Comparison of ENCODE assay signal across 9 mouse cellular contexts in genomic region chr7:51913292-51914050, GRCm38 (mm10). TPM values are rescaled to one million over a fixed set of nuclear protein-coding genes. Genes with fewer than 3 reads are reported as not detected.
A peak's percentile ranks its signal among the peaks of the same experiment; 100 is the strongest.
DNase-seq lines count a peak whose midpoint lies in the region; ATAC-seq and TF ChIP-seq lines count a peak whose summit lies in the region.
"Had no signal": no experiment of that assay in that cellular context is flagged by ENCODE, and none has a peak within 500 bp of the region (broad histone marks: within the 10 kb centered on the region; RNA-seq: fewer than 3 reads in every experiment).

No protein-coding gene starts in this region.

- H3K9me3 ChIP-seq in limb, embryonic 13.5 days: no peaks in the 10 kb centered on the region

- H3K4me1 ChIP-seq in kidney, adult 2 months (ENCODE audit: control insufficient read depth, insufficient read depth, low read length): no peaks in the 10 kb centered on the region; the same call in 1 of the 2 replicates
- peaks cover 28% of the 10 kb centered on the region for H3K4me1 ChIP-seq in limb, embryonic 13.5 days

- no peak for TF ChIP-seq POLR2A in kidney, adult 2 months (IDR thresholded peaks at IDR 0.05; ENCODE audit: low read depth, low read length)

- H3K4me2 ChIP-seq in limb, embryonic 13.5 days (replicated peaks): peak overlapping the region; percentile 40; the same call in 1 of the 2 replicates

- no peaks in the 10 kb centered on the region for H3K27me3 ChIP-seq in kidney, adult 2 months (replicated peaks; ENCODE audit: control insufficient read depth, insufficient read depth, low read length)
- no peaks in the 10 kb centered on the region for H3K27me3 ChIP-seq in limb, embryonic 13.5 days

- H3K4me3 ChIP-seq in kidney, adult 2 months (ENCODE audit: insufficient read depth, low read depth, low read length): no peak overlapping the region
- H3K4me3 ChIP-seq in limb, embryonic 13.5 days: no peak overlapping the region

- H3K27ac ChIP-seq in kidney, adult 2 months (ENCODE audit: insufficient read depth, low read depth, low read length): peak overlapping the region; percentile 78
- H3K27ac ChIP-seq in limb, embryonic 13.5 days: peak overlapping the region; percentile 92

- peak overlapping the region; percentile 21; the same call in 1 of the 2 replicates for H3K9ac ChIP-seq in limb, embryonic 13.5 days

- WGBS in kidney, adult 2 months: 72% methylated on average over 3 of the region's 3 CpGs
- 38% methylated on average over 3 of the region's 3 CpGs for WGBS in limb, embryonic 13.5 days

- no peak for TF ChIP-seq CTCF in kidney, adult 2 months (conservative IDR thresholded peaks at IDR 0.05; ENCODE audit: insufficient read depth, insufficient read length, low read depth, low read length)

- DNase-seq in kidney, adult 2 months: peak; percentile 31
- DNase-seq in kidney, postnatal 25 days: no peak
- peak; percentile 66 for DNase-seq in brain, adult 2 months (ENCODE audit: low read depth, low spot score)
- DNase-seq in heart, adult 8-10 months (ENCODE audit: low spot score): peak; percentile 75
- no peak for DNase-seq in urinary bladder, postnatal 4 days (ENCODE audit: low spot score in 2 of 2)
- DNase-seq in adrenal gland, adult 18-20 months (ENCODE audit: low spot score in 2 of 2): no peak
- DNase-seq: left cerebral cortex, postnatal 4 days had no signal

- peak; percentile 93 for ATAC-seq in limb, embryonic 13.5 days (ENCODE audit: low FRiP score, low read depth)
- no peak for ATAC-seq in granulocyte monocyte progenitor cell, adult 5-6 weeks (replicated peaks; ENCODE audit: poor library complexity, severe bottlenecking)

- H3K36me3 ChIP-seq in kidney, adult 2 months (ENCODE audit: control insufficient read depth, insufficient read depth, low read length): no peaks in the 10 kb centered on the region
- peaks cover 8% of the 10 kb centered on the region for H3K36me3 ChIP-seq in limb, embryonic 13.5 days

RNA-seq across cellular contexts. Expression of gene Fancf, which starts 51.4 kb away (rescaled TPM):
- 4.0 and 6.6 TPM in 2 replicates for polyA plus RNA-seq in kidney, adult 2 months (2012; rRNA removed)
- total RNA-seq in heart, adult 8-10 months (2022): 1 to 10 TPM; 1.1 to 2.3 (median 1.9) TPM
- 13.5 and 15.0 TPM in 2 replicates for polyA plus RNA-seq in limb, embryonic 13.5 days (2015; fragmentation: Nextera tagmentation; extraction: Ambion mirVana)
- 7.8 and 12.7 TPM in 2 replicates for total RNA-seq in granulocyte monocyte progenitor cell, adult 5-6 weeks (2014; fragmentation: Nextera tagmentation)
- total RNA-seq in granulocyte monocyte progenitor cell, adult 5-6 weeks (2017): 10.7 and 11.8 TPM in 2 replicates
- 1 to 10 TPM; 8.1 to 9.5 TPM for total RNA-seq in adrenal gland, adult 18-20 months (2021)

RNA-seq across cellular contexts. Expression of gene Gas2, which starts 51.7 kb away (rescaled TPM):
- 102 and 120 TPM in 2 replicates for polyA plus RNA-seq in kidney, adult 2 months (2012; rRNA removed)
- 1 to 10 TPM; 3.2 to 4.7 (median 4.4) TPM for total RNA-seq in heart, adult 8-10 months (2022)
- 319 and 338 TPM in 2 replicates for polyA plus RNA-seq in limb, embryonic 13.5 days (2015; fragmentation: Nextera tagmentation; extraction: Ambion mirVana)
- total RNA-seq in granulocyte monocyte progenitor cell, adult 5-6 weeks (2014; fragmentation: Nextera tagmentation): 2.9 and 6.8 TPM in 2 replicates
- 7.6 and 8.4 TPM in 2 replicates for total RNA-seq in granulocyte monocyte progenitor cell, adult 5-6 weeks (2017)
- total RNA-seq in adrenal gland, adult 18-20 months (2021): 10 to 100 TPM; 32.3 to 49.9 TPM

Comparison
In these comparisons a context has a peak if more than half of its experiments do, and no peak if none do; other contexts are left out.
1. DNase-seq: peak in kidney, adult 2 months (single experiment), brain, adult 2 months (single experiment) and heart, adult 8-10 months (single experiment); none in kidney, postnatal 25 days (0 of 2), urinary bladder, postnatal 4 days (0 of 2) and adrenal gland, adult 18-20 months (0 of 2).